Mouse (Mus musculus) kidney, embryonic 15.5 days (tissue): ENCODE measurements around the gene Mtss1l. TPM values are rescaled to one million over a fixed set of nuclear protein-coding genes. Genes with fewer than 3 reads are reported as not detected.

Experiments
- ATAC-seq: fragments of 200-750 bp; cut with Nextera tagmentation; replicated peaks from 2 replicates; pipeline ENCODE4 v1.8.0; 2017; ENCODE audit warnings: moderate TSS enrichment; ENCODE audit not compliant: low FRiP score
- H3K27ac ChIP-seq: fragments of 300-500 bp; sonication (generic); 2 replicates; pipeline ENCODE4 v1.5.1; 2015; ENCODE audit warnings: mild to moderate bottlenecking, inconsistent platforms
- H3K27me3 ChIP-seq: fragments of 300-500 bp; sonication (generic); 2 replicates; pipeline ENCODE4 v1.6.1; 2015; ENCODE audit warnings: inconsistent platforms
- H3K36me3 ChIP-seq: fragments of 300-500 bp; sonication (generic); 2 replicates; pipeline ENCODE4 v1.6.1; 2015; ENCODE audit warnings: inconsistent platforms
- H3K4me1 ChIP-seq: fragments of 300-500 bp; sonication (generic); 2 replicates; pipeline ENCODE4 v1.6.1; 2015; ENCODE audit warnings: inconsistent platforms
- H3K4me2 ChIP-seq: fragments of 300-500 bp; sonication (generic); 2 replicates; pipeline ENCODE4 v1.6.1; 2015; ENCODE audit warnings: moderate library complexity, mild to moderate bottlenecking, inconsistent platforms
- H3K4me3 ChIP-seq: fragments of 300-500 bp; sonication (generic); replicated peaks from 2 replicates; pipeline ENCODE4 v1.5.1; 2015; ENCODE audit warnings: mild to moderate bottlenecking, inconsistent platforms
- H3K9ac ChIP-seq: fragments of 300-500 bp; sonication (generic); 2 replicates; pipeline ENCODE4 v1.6.1; 2015; ENCODE audit warnings: mild to moderate bottlenecking, inconsistent platforms
- H3K9me3 ChIP-seq: fragments of 300-500 bp; sonication (generic); replicated peaks from 2 replicates; pipeline ENCODE4 v1.6.1; 2016; ENCODE audit warnings: inconsistent platforms
- WGBS: fragments of 180-500 bp; shearing (Covaris S2); methylation state at CpG from one replicate; pipeline ENCODE4 v1.1.7; 2015; ENCODE audit warnings: mixed read lengths; 5-methylcytosine and 5-hydroxymethylcytosine counted together
- polyA plus RNA-seq: library from polyadenylated mRNA; unstranded; fragments of >200 nt; fragmentation: Nextera tagmentation; extraction: Ambion mirVana; gene quantifications from 2 replicates; pipeline ENCODE4 v1.2.1, GENCODE M21; 2015

Gene Mtss1l
- polyA plus RNA-seq, 1 experiment from 2014 or later, result 8.3 TPM

DNA sequence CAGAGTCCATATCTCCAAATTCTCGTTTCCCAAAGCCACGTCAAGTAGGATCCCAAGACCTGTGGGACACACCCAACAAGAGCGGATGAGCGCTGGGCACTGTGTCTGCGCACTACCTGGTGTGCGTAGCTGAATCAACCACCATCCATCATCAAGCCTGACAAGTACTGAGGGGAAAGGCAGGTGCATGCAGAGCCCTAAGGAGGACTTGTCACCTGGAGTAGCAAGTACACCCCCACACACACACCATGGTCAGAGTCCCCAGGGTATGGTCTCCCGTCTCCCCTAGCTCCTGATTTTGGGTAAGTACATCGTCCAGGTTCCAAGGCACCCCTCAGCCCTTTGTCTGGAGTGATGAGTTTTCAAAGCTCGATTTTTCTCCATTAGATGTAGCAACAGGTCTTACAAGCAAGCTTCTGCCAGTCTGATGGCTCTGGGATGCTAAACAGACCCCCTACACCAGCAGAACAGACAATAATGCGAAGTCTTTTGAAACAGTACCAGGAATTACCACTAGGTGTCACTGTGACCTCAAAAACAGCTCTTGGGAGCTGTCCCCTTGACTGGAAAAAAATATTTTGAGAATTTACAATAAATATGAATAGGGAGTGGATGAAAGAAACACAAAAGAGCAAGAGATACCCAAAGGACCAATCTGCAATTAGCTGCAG is 28.4 kb downstream of the Mtss1l start:
- 60% methylated on average over 10 of the region's 10 CpGs for WGBS

DNA sequence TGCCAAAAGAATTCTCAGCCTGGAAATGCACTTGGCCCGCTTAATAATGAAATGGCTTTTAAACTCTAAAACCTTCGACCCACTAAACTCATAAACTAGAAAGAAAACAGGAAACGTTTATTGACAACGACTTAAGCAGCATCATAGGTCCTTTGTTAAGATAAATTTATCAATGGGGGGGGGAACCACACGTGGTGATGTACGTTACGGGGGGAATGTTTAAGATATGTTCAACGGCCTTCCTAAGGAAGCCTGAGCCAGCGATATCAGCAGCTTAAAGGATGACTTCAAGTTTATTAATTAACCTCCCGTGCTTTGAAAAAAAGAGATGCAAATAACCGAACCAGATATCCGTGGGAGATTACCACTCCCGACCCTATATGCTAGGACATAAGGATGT is 29.0 kb downstream of the Mtss1l start:
- Histone ChIP-seq H3K27ac (no peak overlapping the region), H3K36me3 (no peaks in the 10 kb centered on the region), H3K9me3 (no peaks in the 10 kb centered on the region), H3K4me1 (peaks cover 32% of the 10 kb centered on the region), H3K27me3 (no peaks in the 10 kb centered on the region), H3K4me3 (no peak overlapping the region), H3K4me2 (no peak overlapping the region), H3K9ac (no peak overlapping the region)
- no peak for ATAC-seq
- 36% methylated on average over 13 of the region's 13 CpGs for WGBS

More for the DNA sequence above, 28.4 kb downstream of the Mtss1l start:
- H3K4me1 ChIP-seq, result peaks cover 26% of the 10 kb centered on the region
- H3K27me3 ChIP-seq, result no peaks in the 10 kb centered on the region
- no peaks in the 10 kb centered on the region for H3K36me3 ChIP-seq
- H3K4me3 ChIP-seq, result no peak overlapping the region
- H3K9me3 ChIP-seq, result no peaks in the 10 kb centered on the region
- no peak overlapping the region for H3K9ac ChIP-seq
- H3K4me2 ChIP-seq, result no peak overlapping the region
- H3K27ac ChIP-seq, result no peak overlapping the region
- no peak for ATAC-seq

DNA sequence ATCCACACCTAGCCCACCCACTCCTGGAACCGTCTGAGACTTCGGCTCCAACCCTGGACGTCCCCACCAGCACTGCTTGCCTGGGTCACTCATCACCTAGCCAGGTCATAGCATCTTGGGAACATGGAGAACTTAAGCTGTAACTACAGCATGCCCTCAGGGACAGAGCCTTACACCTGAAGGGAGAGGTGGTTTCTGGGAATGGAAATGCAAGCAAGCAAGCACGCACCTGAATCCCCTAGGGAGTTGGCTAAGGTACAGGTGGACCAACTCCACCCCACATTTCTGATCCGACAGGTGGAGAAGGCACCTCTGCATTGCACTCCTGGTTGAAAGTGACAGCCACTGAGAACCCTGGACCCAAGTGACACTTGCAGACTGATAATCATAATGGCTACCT is 30.2 kb downstream of the Mtss1l start:
- Histone ChIP-seq H3K4me1 (peaks cover 31% of the 10 kb centered on the region), H3K4me2 (no peak overlapping the region), H3K27me3 (no peaks in the 10 kb centered on the region), H3K27ac (no peak overlapping the region), H3K4me3 (no peak overlapping the region), H3K9me3 (no peaks in the 10 kb centered on the region), H3K36me3 (no peaks in the 10 kb centered on the region), H3K9ac (no peak overlapping the region)
- 73% methylated on average over 5 of the region's 5 CpGs for WGBS
- no peak for ATAC-seq

GRCm38 (mm10) chr8:110754713-110755112 is 33.4 kb downstream of the Mtss1l start:
- 49% methylated on average over 4 of the region's 4 CpGs for WGBS
- Histone ChIP-seq H3K27me3 (no peaks in the 10 kb centered on the region), H3K4me2 (no peak overlapping the region), H3K27ac (no peak overlapping the region), H3K9me3 (no peaks in the 10 kb centered on the region), H3K4me1 (peaks cover 26% of the 10 kb centered on the region), H3K4me3 (no peak overlapping the region), H3K9ac (no peak overlapping the region), H3K36me3 (no peaks in the 10 kb centered on the region)
- ATAC-seq, result peak; percentile 52

DNA sequence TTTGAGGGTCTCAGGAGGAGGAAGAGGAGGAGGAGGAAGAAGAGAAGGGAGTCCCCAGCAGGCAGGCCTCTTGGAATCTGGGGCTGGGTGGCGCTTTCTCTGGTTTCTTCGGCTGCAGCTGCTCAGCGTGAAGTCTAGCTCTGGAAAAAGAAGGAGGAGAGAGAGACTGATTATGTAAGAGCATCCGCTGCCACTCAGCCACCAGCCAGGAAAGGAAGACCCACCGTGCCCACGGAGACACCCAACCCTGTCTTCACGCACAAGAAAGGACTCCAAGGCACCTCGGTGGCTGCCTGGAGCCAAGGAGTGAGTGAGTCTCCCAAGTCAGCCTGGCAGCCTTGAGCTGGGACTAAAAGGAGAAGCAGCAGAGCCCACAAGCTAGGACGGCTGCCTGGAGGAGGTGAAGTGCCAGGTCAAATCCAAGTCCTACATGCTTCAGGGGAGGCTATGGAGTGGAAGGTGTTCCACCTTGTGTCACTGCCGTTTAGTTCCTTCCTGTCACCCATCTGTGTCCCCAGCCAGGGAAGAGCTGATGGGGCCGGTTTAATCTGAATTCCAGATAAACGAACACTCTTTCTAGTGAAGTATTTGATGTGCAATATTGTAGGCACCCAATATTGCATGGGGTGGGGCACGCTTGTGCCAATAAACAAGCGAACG is 34.4 kb downstream of the Mtss1l start:
- Histone ChIP-seq H3K4me2 (no peak overlapping the region), H3K4me3 (no peak overlapping the region), H3K4me1 (peaks cover 25% of the 10 kb centered on the region), H3K9ac (no peak overlapping the region), H3K9me3 (no peaks in the 10 kb centered on the region), H3K36me3 (no peaks in the 10 kb centered on the region), H3K27me3 (no peaks in the 10 kb centered on the region), H3K27ac (0 out of 2 replicates have a peak overlapping the region, but pooled peaks have one; percentile 1)
- WGBS, result 64% methylated on average over 15 of the region's 15 CpGs
- no peak for ATAC-seq

DNA sequence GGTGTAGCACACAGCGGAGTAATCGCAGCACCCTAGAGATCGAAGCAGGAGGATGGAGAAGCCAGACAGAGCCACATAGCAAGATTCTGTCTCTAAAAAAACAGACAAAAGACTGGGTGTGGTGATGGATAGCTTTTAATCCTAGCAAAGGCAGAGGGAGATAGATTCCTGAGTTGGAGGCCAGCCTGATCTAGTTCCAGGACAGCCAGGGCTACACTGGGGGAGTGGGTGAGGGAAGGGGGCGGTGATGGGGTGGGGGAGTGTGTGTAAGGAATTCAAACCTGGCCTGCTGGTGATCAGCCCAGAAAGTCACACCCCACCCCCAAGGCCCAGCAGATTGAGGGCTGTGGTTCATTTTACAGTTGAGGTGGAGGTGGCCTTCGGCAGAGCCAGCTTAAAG is 34.9 kb downstream of the Mtss1l start:
- Histone ChIP-seq H3K36me3 (no peaks in the 10 kb centered on the region), H3K4me2 (no peak overlapping the region), H3K9me3 (no peaks in the 10 kb centered on the region), H3K4me3 (no peak overlapping the region), H3K27me3 (no peaks in the 10 kb centered on the region), H3K27ac (no peak overlapping the region), H3K4me1 (peaks cover 28% of the 10 kb centered on the region), H3K9ac (no peak overlapping the region)
- 76% methylated on average over 5 of the region's 5 CpGs for WGBS
- no peak for ATAC-seq

- Histone ChIP-seq H3K4me1 (peaks cover 23% of the 10 kb centered on the region), H3K9ac (no peak overlapping the region), H3K36me3 (no peaks in the 10 kb centered on the region), H3K27ac (peak overlapping the region; percentile 33), H3K9me3 (no peaks in the 10 kb centered on the region), H3K4me2 (no peak overlapping the region), H3K27me3 (no peaks in the 10 kb centered on the region), H3K4me3 (no peak overlapping the region)
- 66% methylated on average over 7 of the region's 7 CpGs for WGBS
- ATAC-seq, result no peak
Observed at GRCm38 (mm10) chr8:110760280-110760940, 39.1 kb downstream of the Mtss1l start.

- no peaks in the 10 kb centered on the region for H3K27me3 ChIP-seq
- H3K4me3 ChIP-seq, result no peak overlapping the region
- peak; percentile 70 for ATAC-seq
- peak overlapping the region; percentile 33; the same call in 1 of the 2 replicates for H3K27ac ChIP-seq
- H3K4me2 ChIP-seq, result no peak overlapping the region
- H3K36me3 ChIP-seq, result no peaks in the 10 kb centered on the region
- peaks cover 23% of the 10 kb centered on the region for H3K4me1 ChIP-seq
- no peaks in the 10 kb centered on the region for H3K9me3 ChIP-seq
- H3K9ac ChIP-seq, result no peak overlapping the region
- WGBS, result 44% methylated on average over 5 of the region's 5 CpGs
Observed at GRCm38 (mm10) chr8:110761185-110761584, 39.9 kb downstream of the Mtss1l start.

- Histone ChIP-seq H3K36me3 (no peaks in the 10 kb centered on the region), H3K4me1 (peaks cover 23% of the 10 kb centered on the region), H3K4me3 (no peak overlapping the region), H3K27ac (no peak overlapping the region), H3K9ac (no peak overlapping the region), H3K27me3 (no peaks in the 10 kb centered on the region), H3K4me2 (no peak overlapping the region), H3K9me3 (no peaks in the 10 kb centered on the region)
- WGBS, result 55% methylated on average over 6 of the region's 6 CpGs
- ATAC-seq, result no peak
Observed at GRCm38 (mm10) chr8:110761988-110762387, 40.7 kb downstream of the Mtss1l start.

GRCm38 (mm10) chr8:110764671-110765070 is 43.4 kb downstream of the Mtss1l start:
- 83% methylated on average over 3 of the region's 3 CpGs for WGBS
- Histone ChIP-seq H3K36me3 (no peaks in the 10 kb centered on the region), H3K27ac (no peak overlapping the region), H3K9ac (no peak overlapping the region), H3K9me3 (no peaks in the 10 kb centered on the region), H3K4me2 (no peak overlapping the region), H3K4me1 (peaks cover 23% of the 10 kb centered on the region), H3K27me3 (no peaks in the 10 kb centered on the region), H3K4me3 (no peak overlapping the region)
- ATAC-seq, result no peak

DNA sequence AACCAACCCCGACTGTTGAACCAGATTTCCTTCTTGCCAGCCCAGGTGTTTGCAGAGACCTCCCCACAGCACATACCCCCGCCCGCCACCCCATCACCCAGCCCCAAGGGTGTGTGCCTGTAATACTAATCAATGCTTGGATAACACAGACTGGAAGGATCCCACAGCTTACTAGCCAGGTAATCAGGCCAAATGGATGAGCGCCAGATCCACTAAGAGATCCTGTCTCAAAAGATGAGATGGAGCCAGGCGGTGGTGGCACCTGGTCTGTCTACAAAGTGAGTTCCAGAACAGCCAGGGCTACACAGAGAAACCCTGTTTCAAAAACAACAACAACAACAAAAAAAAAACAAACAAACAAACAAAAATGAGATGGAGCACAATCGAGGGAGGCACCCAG is 46.0 kb downstream of the Mtss1l start:
- H3K4me1 ChIP-seq, result peaks cover 4% of the 10 kb centered on the region; the same call in 1 of the 2 replicates
- no peak overlapping the region for H3K4me2 ChIP-seq
- H3K27me3 ChIP-seq, result no peaks in the 10 kb centered on the region
- no peak overlapping the region for H3K9ac ChIP-seq
- no peak overlapping the region for H3K4me3 ChIP-seq
- H3K36me3 ChIP-seq, result no peaks in the 10 kb centered on the region
- no peaks in the 10 kb centered on the region for H3K9me3 ChIP-seq
- no peak for ATAC-seq
- no peak overlapping the region for H3K27ac ChIP-seq
- 87% methylated on average over 6 of the region's 6 CpGs for WGBS

GRCm38 (mm10) chr8:110772452-110772851 is 51.2 kb downstream of the Mtss1l start:
- no peaks in the 10 kb centered on the region for H3K27me3 ChIP-seq
- WGBS, result 67% methylated on average over 7 of the region's 7 CpGs
- no peak overlapping the region for H3K4me3 ChIP-seq
- no peaks in the 10 kb centered on the region for H3K36me3 ChIP-seq
- no peak overlapping the region for H3K4me2 ChIP-seq
- H3K9ac ChIP-seq, result no peak overlapping the region
- no peaks in the 10 kb centered on the region for H3K9me3 ChIP-seq
- H3K27ac ChIP-seq, result no peak overlapping the region
- peaks cover 20% of the 10 kb centered on the region for H3K4me1 ChIP-seq
- ATAC-seq, result no peak
